Mouse (Mus musculus) kidney, adult 2 months (tissue): Measurements from ENCODE around the gene Ceacam3.

Experiments
- CTCF ChIP-seq: fragments of 200-500 bp; conservative IDR thresholded peaks from 2 replicates; pipeline ENCODE4 v1.5.1; 2011; ENCODE audit warnings: low read depth, mild to moderate bottlenecking, control low read depth, low read length, moderate library complexity, mixed read lengths; ENCODE audit not compliant: insufficient read depth, insufficient read length
- POLR2A ChIP-seq: fragments of 200-500 bp; IDR thresholded peaks from one replicate; pipeline ENCODE4 v1.6.1; 2011; ENCODE audit warnings: low read depth, low read length, control low read depth

GRCm38 (mm10) chr7:17135307-17135706 is 14.8 kb upstream of the Ceacam3 start:
- TF ChIP-seq CTCF (no peak), POLR2A (no peak)
